11 mouse cellular contexts compared by ENCODE assay signal in the genomic region with DNA sequence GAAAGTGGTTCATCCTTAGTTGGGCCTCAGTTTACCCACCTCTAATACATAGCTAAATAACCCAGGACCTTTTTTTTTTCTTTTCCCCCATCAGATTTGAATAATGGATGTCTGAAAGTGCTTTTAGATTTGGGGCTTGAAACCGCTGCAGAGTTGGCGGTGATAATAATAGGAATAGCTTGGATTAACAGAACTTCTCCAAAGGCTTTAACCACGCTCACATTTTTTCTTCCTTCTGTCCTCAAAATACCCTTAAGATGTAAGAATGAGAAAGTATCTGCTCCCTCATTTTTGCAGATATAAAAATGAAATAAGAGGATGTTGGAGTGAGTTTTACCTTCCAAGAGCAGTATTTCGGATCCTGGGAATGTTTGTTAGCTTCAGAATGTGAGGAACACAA.
"Had no signal": no experiment of that assay in that cellular context is flagged by ENCODE, and none has a peak within 500 bp of the region (broad histone marks: within the 10 kb centered on the region; RNA-seq: fewer than 3 reads in every experiment).

No protein-coding gene starts in this region.

- ATAC-seq: liver, postnatal 0 days; lung, postnatal 0 days; midbrain, embryonic 13.5 days; midbrain, embryonic 15.5 days had no signal

- DNase-seq: liver, postnatal 0 days; lung, adult 2 months; lung, postnatal 14 days; lung, postnatal 36 days; right cerebral cortex, postnatal 14 days; thymus, adult 18-20 months; thymus, postnatal 14 days; thymus, postnatal 36 days had no signal
